Mouse (Mus musculus) bone marrow, adult 2 months (tissue): ENCODE data around the gene Ncs1. TPM values are rescaled to one million over a fixed set of nuclear protein-coding genes. Genes with fewer than 3 reads are reported as not detected.

ENCODE experiments used
- H3K27ac ChIP-seq: fragments of 200-500 bp; 2 replicates; pipeline ENCODE4 v1.5.1; 2012; ENCODE audit warnings: low read depth, mild to moderate bottlenecking, control low read depth, inconsistent platforms, low read length; ENCODE audit not compliant: control insufficient read depth, poor library complexity, insufficient read depth
- H3K4me1 ChIP-seq: fragments of 200-500 bp; 2 replicates; pipeline ENCODE4 v1.6.1; 2011; ENCODE audit warnings: low read length; ENCODE audit not compliant: control insufficient read depth, insufficient read depth
- H3K4me3 ChIP-seq: fragments of 200-500 bp; replicated peaks from 2 replicates; pipeline ENCODE3; 2011; ENCODE audit warnings: mild to moderate bottlenecking, low read depth, low read length, control low read depth; ENCODE audit not compliant: control insufficient read depth
- CTCF ChIP-seq: fragments of 200-500 bp; IDR thresholded peaks from 2 replicates; pipeline ENCODE4 v1.5.1; 2011; ENCODE audit warnings: low read length, control low read depth; ENCODE audit not compliant: control insufficient read depth, insufficient read depth
- POLR2A ChIP-seq: fragments of 200-500 bp; IDR thresholded peaks from 2 replicates; pipeline ENCODE4 v1.6.1; 2011; ENCODE audit warnings: low read depth, mild to moderate bottlenecking, control low read depth, low read length, borderline replicate concordance; ENCODE audit not compliant: control insufficient read depth
- WGBS: fragments of 180-500 bp; shearing (Covaris S2); methylation state at CpG from one replicate; pipeline ENCODE4 v1.1.7; 2018; 5-methylcytosine and 5-hydroxymethylcytosine counted together
- polyA plus RNA-seq: library from polyadenylated mRNA; stranded (reverse); fragments of >200 nt; gene quantifications from 2 replicates; pipeline ENCODE4 v1.2.4, GENCODE M21; 2011; ENCODE audit warnings: low replicate concordance; ENCODE audit not compliant: missing spikeins, insufficient read depth, insufficient read length

Gene Ncs1
- polyA plus RNA-seq, 1 experiment, result not detected

- Histone ChIP-seq H3K4me1 (no peaks in the 10 kb centered on the region), H3K4me3 (no peak overlapping the region), H3K27ac (no peak overlapping the region)
- 81% methylated on average over 8 of the region's 8 CpGs for WGBS
- TF ChIP-seq POLR2A (no peak), CTCF (no peak)
Observed at GRCm38 (mm10) chr2:31263039-31263461, 17.4 kb downstream of the Ncs1 start.

GRCm38 (mm10) chr2:31263746-31264378 is 18.2 kb downstream of the Ncs1 start:
- H3K4me3 ChIP-seq, result no peak overlapping the region
- no peak overlapping the region for H3K27ac ChIP-seq
- WGBS, result 37% methylated on average over 10 of the region's 10 CpGs
- TF ChIP-seq POLR2A, result no peak
- TF ChIP-seq CTCF, result no peak
- H3K4me1 ChIP-seq, result no peaks in the 10 kb centered on the region

- TF ChIP-seq POLR2A, result no peak
- TF ChIP-seq CTCF, result no peak
- Histone ChIP-seq H3K4me3 (no peak overlapping the region), H3K4me1 (no peaks in the 10 kb centered on the region), H3K27ac (no peak overlapping the region)
- 81% methylated on average over 6 of the region's 6 CpGs for WGBS
Observed at GRCm38 (mm10) chr2:31267447-31267846, 21.8 kb downstream of the Ncs1 start.

DNA sequence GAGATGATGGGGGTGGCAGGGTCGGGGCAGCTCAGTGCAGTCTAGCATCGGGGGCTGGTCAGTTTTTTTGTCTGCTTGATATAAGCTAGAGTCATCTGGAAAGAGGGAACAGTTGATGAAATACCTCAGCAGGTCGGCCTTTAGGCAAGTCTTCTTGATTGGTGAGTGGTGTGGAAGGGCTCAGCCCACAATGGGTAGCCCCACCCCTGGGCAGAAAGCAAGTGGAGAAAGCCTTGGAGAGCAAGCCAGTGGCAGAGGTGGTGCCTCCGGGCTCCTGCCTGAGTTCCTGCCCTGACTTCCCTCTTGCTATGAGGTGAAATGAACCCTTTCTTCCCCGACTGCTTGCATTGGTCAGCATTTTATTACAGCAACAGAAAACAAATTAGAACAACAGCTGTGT is 23.0 kb downstream of the Ncs1 start:
- no peak overlapping the region for H3K27ac ChIP-seq
- no peak overlapping the region for H3K4me3 ChIP-seq
- no peak for TF ChIP-seq POLR2A
- TF ChIP-seq CTCF, result no peak
- WGBS, result 31% methylated on average over 5 of the region's 5 CpGs
- no peaks in the 10 kb centered on the region for H3K4me1 ChIP-seq

- 88% methylated on average over 6 of the region's 6 CpGs for WGBS
- H3K4me3 ChIP-seq, result no peak overlapping the region
- TF ChIP-seq POLR2A (no peak), CTCF (no peak)
- no peak overlapping the region for H3K27ac ChIP-seq
- no peaks in the 10 kb centered on the region for H3K4me1 ChIP-seq
Observed at GRCm38 (mm10) chr2:31269188-31269587, 23.6 kb downstream of the Ncs1 start.

GRCm38 (mm10) chr2:31269847-31270246 is 24.2 kb downstream of the Ncs1 start:
- TF ChIP-seq POLR2A (no peak), CTCF (no peak)
- no peak overlapping the region for H3K27ac ChIP-seq
- H3K4me1 ChIP-seq, result no peaks in the 10 kb centered on the region
- WGBS, result 78% methylated on average over 10 of the region's 10 CpGs
- H3K4me3 ChIP-seq, result no peak overlapping the region

- TF ChIP-seq CTCF (no peak), POLR2A (no peak)
- 77% methylated on average over 8 of the region's 8 CpGs for WGBS
- Histone ChIP-seq H3K4me3 (no peak overlapping the region), H3K27ac (no peak overlapping the region), H3K4me1 (no peaks in the 10 kb centered on the region)
Observed at GRCm38 (mm10) chr2:31270470-31270869, 24.8 kb downstream of the Ncs1 start.

DNA sequence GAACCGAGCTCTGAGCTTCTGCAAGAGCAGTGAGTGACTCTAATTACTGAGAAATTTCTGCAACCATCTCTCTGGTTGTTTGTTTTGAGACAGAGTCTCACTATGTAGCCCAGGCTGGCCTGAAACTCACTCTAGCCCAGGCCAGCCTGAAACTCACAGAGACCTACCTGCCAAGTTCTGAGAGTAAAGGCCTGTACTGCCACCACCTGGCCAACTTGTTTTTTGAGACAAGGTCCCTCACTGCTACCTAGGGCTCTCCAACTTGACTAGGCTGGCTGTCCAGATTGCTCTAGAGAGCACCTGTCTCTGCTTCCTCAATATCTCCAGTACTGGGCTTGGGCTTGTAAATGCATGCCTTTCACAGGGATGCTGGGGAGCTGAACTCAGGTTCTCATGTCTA is 25.4 kb downstream of the Ncs1 start:
- Histone ChIP-seq H3K4me1 (no peaks in the 10 kb centered on the region), H3K27ac (no peak overlapping the region), H3K4me3 (no peak overlapping the region)
- WGBS, result 74% methylated on average over 1 of the region's 1 CpGs
- TF ChIP-seq POLR2A (no peak), CTCF (no peak)

GRCm38 (mm10) chr2:31274993-31275392 is 29.4 kb downstream of the Ncs1 start:
- TF ChIP-seq POLR2A (no peak), CTCF (no peak)
- no peak overlapping the region for H3K4me3 ChIP-seq
- WGBS, result 85% methylated on average over 6 of the region's 6 CpGs
- H3K4me1 ChIP-seq, result no peaks in the 10 kb centered on the region
- H3K27ac ChIP-seq, result no peak overlapping the region
